Mouse (Mus musculus): ENCODE measurements around the gene Fbxl13. TPM values are rescaled to one million over a fixed set of nuclear protein-coding genes. Genes with fewer than 3 reads are reported as not detected.

Gene Fbxl13
- polyA plus RNA-seq, 1 experiment from 2014 or later: not detected

DNA sequence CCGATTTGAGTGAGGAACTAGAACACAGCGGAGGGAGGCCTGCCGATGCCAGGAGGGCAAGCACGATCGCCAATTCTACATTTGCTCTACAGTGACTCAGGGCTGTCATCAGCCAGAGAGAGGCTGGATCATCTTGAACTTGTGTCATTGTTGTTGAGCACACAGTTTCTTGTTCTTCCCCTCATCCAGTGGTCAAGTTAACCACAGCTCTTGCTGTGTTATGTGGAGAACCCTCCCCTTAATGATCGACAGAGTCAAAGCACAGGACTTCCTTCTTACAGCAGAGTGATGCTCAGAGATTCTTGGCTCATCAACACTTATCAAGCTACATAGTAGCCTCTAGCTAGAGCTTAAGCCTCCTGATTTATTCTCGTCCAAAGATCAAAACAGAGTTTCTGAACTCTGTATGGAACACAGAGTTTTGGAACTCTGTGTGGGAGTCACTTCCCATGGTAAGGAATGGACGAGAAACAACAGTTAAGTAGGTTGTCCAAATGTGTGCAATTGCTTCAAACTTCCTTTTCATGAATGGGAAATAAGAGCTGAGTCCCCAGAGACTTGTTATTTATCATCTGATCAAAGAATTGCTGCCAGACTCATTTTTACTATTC lies 116.2 kb downstream of the Fbxl13 start:
- no peaks in the 10 kb centered on the region for H3K36me3 ChIP-seq (ENCODE audit: control insufficient read depth, insufficient read depth, low read length)
- no peak overlapping the region for H3K27ac ChIP-seq (ENCODE audit: low read depth, low read length)
- no peaks in the 10 kb centered on the region; the same call in 1 of the 2 replicates for H3K4me1 ChIP-seq (ENCODE audit: control insufficient read depth, insufficient read depth, low read length)
- H3K4me2 ChIP-seq (ENCODE audit: low read depth): no peak overlapping the region
- H3K9me3 ChIP-seq (ENCODE audit: control insufficient read depth, low read length): no peaks in the 10 kb centered on the region
- WGBS: 91% methylated on average over 8 of the region's 8 CpGs
- H3K4me3 ChIP-seq (ENCODE audit: low read depth, low read length): no peak overlapping the region
- H3K27me3 ChIP-seq (ENCODE audit: control insufficient read depth, insufficient read depth, low read length): no peaks in the 10 kb centered on the region
- no peak overlapping the region for H3K9ac ChIP-seq (ENCODE audit: low read length)
- no peak for ATAC-seq (ENCODE audit: insufficient read depth, low FRiP score, low TSS enrichment)
- no peak for DNase-seq (ENCODE audit: low spot score)

DNA sequence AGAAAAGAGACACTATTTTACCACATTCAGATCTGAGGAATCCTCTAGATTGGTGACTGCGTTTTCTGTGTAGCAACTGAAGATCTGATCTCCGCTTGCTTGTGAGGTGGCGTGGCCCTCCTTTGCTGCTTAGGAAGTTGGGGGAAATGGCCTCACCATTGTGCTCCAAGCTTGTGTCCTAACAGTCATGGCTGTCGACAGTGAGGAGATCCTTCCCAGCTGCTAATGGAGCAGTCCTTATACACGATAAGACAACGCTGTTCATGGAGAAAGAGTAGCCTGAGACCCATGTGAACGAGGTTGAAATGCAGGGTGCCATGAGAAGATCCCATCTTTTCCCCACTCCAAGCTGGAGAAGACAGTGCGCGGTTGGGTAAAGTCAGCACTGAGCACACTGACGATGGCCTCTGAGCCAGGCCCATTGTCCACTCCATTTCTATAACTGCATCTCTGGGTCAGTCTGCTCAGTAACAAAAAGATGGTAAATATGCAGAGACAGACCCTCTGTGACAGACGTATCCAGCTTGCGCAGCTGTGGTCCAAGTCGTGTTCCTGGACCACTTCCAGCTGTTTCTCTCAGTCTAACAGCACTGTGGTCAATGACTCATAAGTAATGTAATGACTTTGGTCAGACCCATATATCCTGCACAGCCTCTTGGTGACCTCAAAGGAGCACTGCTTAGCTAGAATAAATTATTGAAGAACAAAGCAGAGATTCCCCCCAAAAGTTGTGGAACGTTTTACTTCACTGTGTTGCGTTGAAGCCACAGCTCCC lies 117.2 kb downstream of the Fbxl13 start:
- no peak overlapping the region for H3K9ac ChIP-seq (ENCODE audit: low read length)
- peak; percentile 18 for DNase-seq (ENCODE audit: low spot score)
- no peaks in the 10 kb centered on the region for H3K36me3 ChIP-seq (ENCODE audit: control insufficient read depth, insufficient read depth, low read length)
- H3K27ac ChIP-seq (ENCODE audit: low read depth, low read length): no peak overlapping the region
- H3K27me3 ChIP-seq (ENCODE audit: control insufficient read depth, insufficient read depth, low read length): no peaks in the 10 kb centered on the region
- H3K4me3 ChIP-seq (ENCODE audit: low read depth, low read length): no peak overlapping the region
- ATAC-seq (ENCODE audit: insufficient read depth, low FRiP score, low TSS enrichment): peak; percentile 72
- WGBS: 71% methylated on average over 15 of the region's 15 CpGs
- H3K4me1 ChIP-seq (ENCODE audit: control insufficient read depth, insufficient read depth, low read length): no peaks in the 10 kb centered on the region; the same call in 1 of the 2 replicates
- H3K4me2 ChIP-seq (ENCODE audit: low read depth): no peak overlapping the region
- H3K9me3 ChIP-seq (ENCODE audit: control insufficient read depth, low read length): no peaks in the 10 kb centered on the region

DNA sequence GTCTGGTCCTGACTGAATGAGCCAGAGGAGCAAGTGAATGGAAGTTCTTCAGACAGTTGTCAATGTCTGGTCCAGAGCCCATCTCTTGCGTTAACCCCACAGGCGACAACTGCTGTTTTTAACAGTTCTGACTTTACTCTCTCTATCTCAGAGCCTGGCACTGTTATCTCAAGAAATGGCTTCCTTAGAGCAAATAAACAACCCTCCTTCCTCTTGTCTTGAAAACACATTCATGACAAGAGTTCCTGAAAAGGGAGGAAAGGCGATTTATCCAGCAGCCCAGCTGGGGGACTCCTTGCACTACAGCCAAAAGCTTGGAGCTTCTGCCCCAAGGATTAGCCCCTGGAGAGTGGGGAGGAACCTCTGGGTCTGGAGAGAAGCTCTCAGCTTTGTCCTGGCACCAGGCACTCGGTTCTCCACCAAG lies 117.9 kb downstream of the Fbxl13 start:
- 0 out of 2 replicates have a peak overlapping the region, but pooled peaks have one; percentile 20 for H3K27ac ChIP-seq (ENCODE audit: low read depth, low read length)

DNA sequence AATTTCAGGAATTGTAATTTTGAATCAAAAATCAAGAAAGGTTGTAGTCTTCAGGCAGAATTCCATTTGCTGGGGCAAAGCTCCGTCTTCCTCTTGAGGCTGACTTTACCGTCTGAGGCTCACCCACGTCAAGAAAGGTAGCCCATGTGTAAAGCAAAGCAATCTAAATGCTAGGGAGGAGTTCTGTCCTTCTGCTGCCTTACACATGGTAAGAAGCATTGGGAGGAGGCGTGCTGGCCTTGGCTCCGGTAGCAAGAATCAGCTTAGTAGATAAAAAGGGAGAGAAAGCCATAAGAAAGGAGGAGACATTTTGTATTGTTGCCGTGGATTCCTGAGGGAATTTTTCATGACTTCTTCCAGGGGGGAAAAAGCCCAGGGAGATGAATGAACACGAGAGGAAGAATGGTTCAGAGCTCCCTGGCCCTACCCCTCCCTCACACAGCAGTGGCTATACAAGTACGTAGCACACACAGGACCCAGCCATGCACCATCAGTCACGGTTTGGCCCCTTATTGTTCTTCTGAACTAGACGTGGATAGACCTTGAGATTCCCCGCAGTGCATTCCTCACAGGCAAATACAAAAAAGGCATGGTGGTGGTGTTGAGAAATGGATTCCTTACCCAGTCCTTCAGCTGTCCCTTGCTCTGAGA lies 118.5 kb downstream of the Fbxl13 start:
- H3K27ac ChIP-seq (ENCODE audit: low read depth, low read length): 0 out of 2 replicates have a peak overlapping the region, but pooled peaks have one; percentile 20
- no peaks in the 10 kb centered on the region for H3K9me3 ChIP-seq (ENCODE audit: control insufficient read depth, low read length)
- no peaks in the 10 kb centered on the region; the same call in 1 of the 2 replicates for H3K4me1 ChIP-seq (ENCODE audit: control insufficient read depth, insufficient read depth, low read length)
- peak; percentile 92 for ATAC-seq (ENCODE audit: insufficient read depth, low FRiP score, low TSS enrichment)
- peak; percentile 54 for DNase-seq (ENCODE audit: low spot score)
- H3K9ac ChIP-seq (ENCODE audit: low read length): no peak overlapping the region
- 37% methylated on average over 11 of the region's 11 CpGs for WGBS
- no peak overlapping the region for H3K4me2 ChIP-seq (ENCODE audit: low read depth)
- no peak overlapping the region for H3K4me3 ChIP-seq (ENCODE audit: low read depth, low read length)
- no peaks in the 10 kb centered on the region for H3K27me3 ChIP-seq (ENCODE audit: control insufficient read depth, insufficient read depth, low read length)
- H3K36me3 ChIP-seq (ENCODE audit: control insufficient read depth, insufficient read depth, low read length): no peaks in the 10 kb centered on the region

More for the DNA sequence above, 117.9 kb downstream of the Fbxl13 start:
- no peak for ATAC-seq (ENCODE audit: insufficient read depth, low FRiP score, low TSS enrichment)
- WGBS: 61% methylated on average over 4 of the region's 4 CpGs
- Histone ChIP-seq H3K9me3 (ENCODE audit: control insufficient read depth, low read length) (no peaks in the 10 kb centered on the region), H3K36me3 (ENCODE audit: control insufficient read depth, insufficient read depth, low read length) (no peaks in the 10 kb centered on the region), H3K9ac (ENCODE audit: low read length) (no peak overlapping the region), H3K4me3 (ENCODE audit: low read depth, low read length) (no peak overlapping the region), H3K4me2 (ENCODE audit: low read depth) (no peak overlapping the region), H3K4me1 (ENCODE audit: control insufficient read depth, insufficient read depth, low read length) (no peaks in the 10 kb centered on the region; the same call in 1 of the 2 replicates), H3K27me3 (ENCODE audit: control insufficient read depth, insufficient read depth, low read length) (no peaks in the 10 kb centered on the region)
- DNase-seq (ENCODE audit: low spot score): no peak

DNA sequence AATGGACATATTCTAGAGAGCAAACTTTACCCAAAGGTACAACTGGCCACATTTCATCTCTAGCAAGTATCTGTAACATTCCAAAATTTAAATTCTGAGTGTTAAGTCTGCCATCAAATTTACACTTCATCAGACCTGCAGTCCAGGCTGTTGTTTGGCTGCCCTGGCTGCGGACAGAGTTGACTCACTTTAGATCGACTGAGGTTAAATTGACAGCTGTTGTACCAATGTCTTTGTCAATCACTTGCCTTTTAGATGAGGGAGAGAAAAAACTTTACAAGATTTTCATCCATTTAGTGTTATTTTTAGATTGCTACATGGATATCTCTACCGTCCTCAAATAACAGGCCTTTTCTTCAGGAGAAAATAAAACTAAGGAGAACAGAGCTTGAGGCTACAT lies 126.3 kb downstream of the Fbxl13 start:
- Histone ChIP-seq H3K4me3 (ENCODE audit: low read depth, low read length) (no peak overlapping the region), H3K4me2 (ENCODE audit: low read depth) (no peak overlapping the region), H3K4me1 (ENCODE audit: control insufficient read depth, insufficient read depth, low read length) (no peaks in the 10 kb centered on the region), H3K9ac (ENCODE audit: low read length) (no peak overlapping the region), H3K27me3 (ENCODE audit: control insufficient read depth, insufficient read depth, low read length) (no peaks in the 10 kb centered on the region), H3K9me3 (ENCODE audit: control insufficient read depth, low read length) (no peaks in the 10 kb centered on the region), H3K27ac (ENCODE audit: low read depth, low read length) (no peak overlapping the region), H3K36me3 (ENCODE audit: control insufficient read depth, insufficient read depth, low read length) (no peaks in the 10 kb centered on the region)
- no peak for DNase-seq (ENCODE audit: low spot score)
- 91% methylated on average over 3 of the region's 3 CpGs for WGBS
- no peak for ATAC-seq (ENCODE audit: insufficient read depth, low FRiP score, low TSS enrichment)

DNA sequence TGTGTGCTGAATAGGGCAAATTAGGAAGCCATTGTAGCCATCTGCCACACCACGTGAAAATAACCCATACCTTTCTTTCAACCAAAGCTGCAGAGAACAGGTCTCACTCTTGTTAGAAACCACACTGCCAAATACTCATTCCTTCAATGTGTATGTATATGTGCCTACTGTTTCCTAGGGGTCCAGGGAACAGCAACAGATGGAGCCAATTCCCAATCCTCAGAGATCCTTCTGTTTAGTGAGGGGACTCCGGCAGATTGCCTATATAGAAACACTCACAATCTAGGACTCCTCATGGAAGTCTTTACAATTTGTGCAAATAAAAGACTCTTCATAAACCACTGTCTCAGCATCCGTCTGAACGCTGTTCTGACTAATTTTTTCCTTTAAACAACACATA lies 127.2 kb downstream of the Fbxl13 start:
- ATAC-seq (ENCODE audit: insufficient read depth, low FRiP score, low TSS enrichment) (no peak), DNase-seq (ENCODE audit: low spot score) (no peak)
- Histone ChIP-seq H3K4me3 (ENCODE audit: low read depth, low read length) (no peak overlapping the region), H3K4me2 (ENCODE audit: low read depth) (no peak overlapping the region), H3K9ac (ENCODE audit: low read length) (no peak overlapping the region), H3K27me3 (ENCODE audit: control insufficient read depth, insufficient read depth, low read length) (no peaks in the 10 kb centered on the region), H3K4me1 (ENCODE audit: control insufficient read depth, insufficient read depth, low read length) (no peaks in the 10 kb centered on the region), H3K27ac (ENCODE audit: low read depth, low read length) (no peak overlapping the region), H3K9me3 (ENCODE audit: control insufficient read depth, low read length) (no peaks in the 10 kb centered on the region), H3K36me3 (ENCODE audit: control insufficient read depth, insufficient read depth, low read length) (no peaks in the 10 kb centered on the region)
- 80% methylated on average over 4 of the region's 4 CpGs for WGBS

DNA sequence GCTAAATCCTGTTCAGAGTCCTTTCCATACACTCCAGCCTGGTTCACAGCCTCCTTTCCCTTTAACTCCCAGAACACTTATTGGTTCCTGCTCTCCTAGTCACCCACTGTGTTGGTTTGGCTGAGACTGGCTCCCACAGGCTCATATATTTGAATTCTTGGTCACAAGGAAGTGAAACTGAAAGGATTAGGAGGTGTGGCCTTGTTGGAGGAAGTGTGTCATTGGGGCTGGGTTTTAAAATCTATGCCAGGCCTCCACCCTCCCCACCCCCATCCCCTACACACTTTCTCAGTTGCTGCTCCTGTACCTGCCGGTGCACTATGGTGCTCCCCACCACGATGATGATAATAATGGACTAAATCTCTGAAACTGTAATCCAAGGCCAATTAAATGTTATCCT lies 127.9 kb downstream of the Fbxl13 start:
- Histone ChIP-seq H3K9me3 (ENCODE audit: control insufficient read depth, low read length) (no peaks in the 10 kb centered on the region), H3K4me3 (ENCODE audit: low read depth, low read length) (no peak overlapping the region), H3K4me1 (ENCODE audit: control insufficient read depth, insufficient read depth, low read length) (no peaks in the 10 kb centered on the region), H3K36me3 (ENCODE audit: control insufficient read depth, insufficient read depth, low read length) (no peaks in the 10 kb centered on the region), H3K9ac (ENCODE audit: low read length) (no peak overlapping the region), H3K4me2 (ENCODE audit: low read depth) (no peak overlapping the region), H3K27ac (ENCODE audit: low read depth, low read length) (no peak overlapping the region), H3K27me3 (ENCODE audit: control insufficient read depth, insufficient read depth, low read length) (no peaks in the 10 kb centered on the region)
- 97% methylated on average over 2 of the region's 2 CpGs for WGBS
- DNase-seq (ENCODE audit: low spot score) (no peak), ATAC-seq (ENCODE audit: insufficient read depth, low FRiP score, low TSS enrichment) (no peak)

DNA sequence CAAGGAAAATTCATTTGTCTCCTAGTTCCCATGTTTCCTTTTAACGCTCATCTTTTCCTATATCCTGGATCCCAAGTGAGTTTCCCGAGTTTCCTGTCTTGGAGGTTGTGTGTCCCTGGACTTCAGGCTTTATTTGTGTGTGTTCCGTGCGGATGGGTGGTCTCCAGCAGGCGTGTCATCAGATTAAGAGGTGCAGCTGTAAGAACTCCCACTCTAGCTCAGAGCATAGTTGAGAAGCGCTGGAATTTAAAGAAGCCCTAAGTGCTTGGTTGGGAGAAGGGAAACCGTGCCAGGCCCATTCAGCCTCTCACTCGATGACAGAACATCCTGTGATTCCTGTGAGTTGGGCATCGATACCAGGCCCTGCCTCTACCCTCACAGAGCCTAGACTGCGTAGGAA lies 132.1 kb downstream of the Fbxl13 start:
- no peak overlapping the region for H3K4me3 ChIP-seq (ENCODE audit: low read depth, low read length)
- DNase-seq (ENCODE audit: low spot score) (no peak), ATAC-seq (ENCODE audit: insufficient read depth, low FRiP score, low TSS enrichment) (no peak)
- H3K36me3 ChIP-seq (ENCODE audit: control insufficient read depth, insufficient read depth, low read length): no peaks in the 10 kb centered on the region
- no peak overlapping the region for H3K9ac ChIP-seq (ENCODE audit: low read length)
- no peaks in the 10 kb centered on the region for H3K27me3 ChIP-seq (ENCODE audit: control insufficient read depth, insufficient read depth, low read length)
- 73% methylated on average over 10 of the region's 10 CpGs for WGBS
- no peak overlapping the region for H3K4me2 ChIP-seq (ENCODE audit: low read depth)
- no peaks in the 10 kb centered on the region for H3K4me1 ChIP-seq (ENCODE audit: control insufficient read depth, insufficient read depth, low read length)
- H3K9me3 ChIP-seq (ENCODE audit: control insufficient read depth, low read length): no peaks in the 10 kb centered on the region
- H3K27ac ChIP-seq (ENCODE audit: low read depth, low read length): no peak overlapping the region

Data from neural tube, embryonic 11.5 days (tissue).